In genomic region chr11:116010948-116011347, GRCm38 (mm10) we compare ENCODE assay signal across 1 mouse cellular context.
TF ChIP-seq lines count a peak whose summit lies in the region.

No protein-coding gene starts in this region.

TF ChIP-seq in CH12.LX, 34 proteins besides CTCF, POLR2A, EP300 and RAD21 (continued from another document):
- no peak for TF ChIP-seq ZNF384 (IDR thresholded peaks at IDR 0.05; ENCODE audit: low read depth, low read length)
- TF ChIP-seq CHD2 (IDR thresholded peaks at IDR 0.05; ENCODE audit: low read length) = no peak
